Mouse (Mus musculus) embryonic fibroblast, embryonic 13.5 days (primary cell): ENCODE data around the gene Mndal.

Source experiments
- CTCF ChIP-seq: IDR thresholded peaks from 2 replicates; pipeline ENCODE4 v1.5.1; 2011; ENCODE audit warnings: mild to moderate bottlenecking, control low read depth, low read length, moderate library complexity, borderline replicate concordance; ENCODE audit not compliant: insufficient read depth
- POLR2A ChIP-seq: IDR thresholded peaks from 2 replicates; pipeline ENCODE4 v1.6.1; 2011; ENCODE audit warnings: low read depth, mild to moderate bottlenecking, control low read depth, low read length, moderate library complexity

- TF ChIP-seq POLR2A (no peak), CTCF (no peak)
Observed at GRCm38 (mm10) chr1:173914559-173914958, 27.7 kb downstream of the Mndal start.
